Mouse (Mus musculus): ENCODE results near the gene Cdca3. TPM values are rescaled to one million over a fixed set of nuclear protein-coding genes. Genes with fewer than 3 reads are reported as not detected.

The Cdca3 gene
- polyA plus RNA-seq, 1 experiment from 2014 or later = 250 TPM

DNA sequence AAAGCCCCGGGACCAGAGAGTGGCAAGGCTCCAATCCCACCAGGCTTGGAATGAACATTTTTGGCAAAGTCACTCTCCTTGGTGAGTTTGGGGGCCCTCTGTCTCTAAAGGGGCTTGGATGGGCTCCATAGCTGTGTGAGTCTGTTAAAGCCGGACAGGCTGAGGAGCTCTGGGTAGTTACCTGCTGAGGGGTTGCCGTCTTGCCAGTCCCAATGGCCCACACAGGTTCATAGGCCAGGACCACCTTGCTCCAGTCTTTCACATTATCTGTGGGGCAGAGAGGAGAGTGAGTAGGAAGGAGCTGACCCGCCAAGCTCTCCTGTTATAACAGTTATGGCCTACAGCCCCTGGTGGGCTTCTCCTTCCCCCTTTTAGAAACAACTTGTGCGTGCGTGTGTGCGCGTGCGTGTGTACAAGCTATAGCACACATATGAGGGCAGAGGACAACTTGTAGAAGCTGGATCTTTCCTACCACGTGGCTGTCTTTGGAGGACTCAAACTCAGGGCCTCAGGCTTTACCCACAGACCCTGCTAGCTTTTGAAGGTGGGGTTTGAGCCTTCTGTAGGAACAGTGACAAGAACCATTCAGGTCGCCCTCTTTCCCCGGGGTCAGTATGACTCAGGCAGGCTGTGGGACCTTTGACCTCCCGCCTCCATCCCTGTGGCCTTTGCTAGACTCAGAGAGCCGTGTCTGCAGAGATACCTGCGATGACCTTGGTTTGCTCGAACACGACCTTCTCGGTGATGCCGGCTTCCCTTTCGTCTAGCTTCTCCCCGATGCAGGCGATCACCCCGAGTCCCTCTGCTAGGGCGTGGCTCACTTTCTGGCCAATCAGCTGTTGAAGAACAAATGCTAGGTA is 17.4 kb upstream of the Cdca3 start:
- WGBS = 86% methylated on average over 24 of the region's 24 CpGs
- H3K36me3 ChIP-seq = peaks cover 55% of the 10 kb centered on the region
- DNase-seq (ENCODE audit: low spot score) = no peak
- H3K27ac ChIP-seq = peak overlapping the region; percentile 95; the same call in 1 of the 2 replicates
- H3K4me1 ChIP-seq = peaks cover 56% of the 10 kb centered on the region
- H3K27me3 ChIP-seq (ENCODE audit: low read depth, poor library complexity, severe bottlenecking) = no peaks in the 10 kb centered on the region
- no peaks in the 10 kb centered on the region for H3K9me3 ChIP-seq (replicated peaks)
- H3K4me3 ChIP-seq = peak overlapping the region; percentile 69

GRCm38 (mm10) chr6:124812848-124813247 is 16.5 kb upstream of the Cdca3 start:
- H3K4me3 ChIP-seq = peak overlapping the region; percentile 69
- peaks cover 56% of the 10 kb centered on the region for H3K4me1 ChIP-seq
- H3K36me3 ChIP-seq = peaks cover 64% of the 10 kb centered on the region
- H3K27me3 ChIP-seq (ENCODE audit: low read depth, poor library complexity, severe bottlenecking) = no peaks in the 10 kb centered on the region
- no peaks in the 10 kb centered on the region for H3K9me3 ChIP-seq (replicated peaks)
- DNase-seq (ENCODE audit: low spot score) = no peak
- H3K27ac ChIP-seq = peak overlapping the region; percentile 95
- WGBS = 25% methylated on average over 9 of the region's 9 CpGs

GRCm38 (mm10) chr6:124813496-124813895 is 15.9 kb upstream of the Cdca3 start:
- peak; percentile 80 for DNase-seq (ENCODE audit: low spot score)
- under 1% methylated on average over 18 of the region's 18 CpGs for WGBS
- H3K27me3 ChIP-seq (ENCODE audit: low read depth, poor library complexity, severe bottlenecking) = no peaks in the 10 kb centered on the region
- no peaks in the 10 kb centered on the region for H3K9me3 ChIP-seq (replicated peaks)
- H3K36me3 ChIP-seq = peaks cover 71% of the 10 kb centered on the region
- H3K4me1 ChIP-seq = peaks cover 50% of the 10 kb centered on the region
- peak overlapping the region; percentile 69 for H3K4me3 ChIP-seq
- peak overlapping the region; percentile 95 for H3K27ac ChIP-seq

DNA sequence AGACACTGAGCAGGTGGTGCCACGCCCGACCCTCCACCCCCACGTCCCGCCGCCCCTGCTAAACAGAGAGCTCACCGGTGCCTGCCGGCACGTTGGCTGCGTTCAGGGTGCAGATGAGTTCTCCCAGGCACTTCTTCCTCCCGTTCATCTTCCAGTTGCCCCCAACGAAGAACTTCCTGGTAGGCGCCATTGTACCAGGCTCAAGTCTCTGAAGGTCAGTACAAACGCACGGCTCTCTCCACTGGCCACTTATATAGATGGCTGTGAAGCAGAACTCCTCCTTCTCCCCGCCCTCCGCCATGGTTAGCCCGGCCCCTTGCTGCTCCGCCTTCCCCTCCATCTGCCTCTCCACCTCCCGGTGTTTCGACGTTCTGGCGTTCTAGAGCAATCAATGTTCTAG is 15.4 kb upstream of the Cdca3 start, which contains the start of gene Tpi1:
Gene Tpi1 (minus strand): TSS at position 364 of the 400 bp plus-strand sequence.
- H3K4me1 ChIP-seq = peaks cover 46% of the 10 kb centered on the region
- DNase-seq (ENCODE audit: low spot score) = peak; percentile 87
- under 1% methylated on average over 22 of the region's 22 CpGs for WGBS
- no peaks in the 10 kb centered on the region for H3K27me3 ChIP-seq (ENCODE audit: low read depth, poor library complexity, severe bottlenecking)
- peak within 1 kb of the TSS; percentile 69 for H3K4me3 ChIP-seq
- peaks cover 75% of the 10 kb centered on the region for H3K36me3 ChIP-seq
- H3K9me3 ChIP-seq (replicated peaks) = no peaks in the 10 kb centered on the region
- peak within 1 kb of the TSS; percentile 95 for H3K27ac ChIP-seq

- Histone ChIP-seq H3K27ac (peak overlapping the region; percentile 95), H3K4me3 (peak overlapping the region; percentile 69), H3K27me3 (ENCODE audit: low read depth, poor library complexity, severe bottlenecking) (no peaks in the 10 kb centered on the region), H3K9me3 (replicated peaks) (no peaks in the 10 kb centered on the region), H3K4me1 (peaks cover 41% of the 10 kb centered on the region), H3K36me3 (peaks cover 80% of the 10 kb centered on the region)
- DNase-seq (ENCODE audit: low spot score) = peak; percentile 50
- WGBS = 36% methylated on average over 8 of the region's 8 CpGs
Measured at GRCm38 (mm10) chr6:124814448-124814847, 14.9 kb upstream of the Cdca3 start.

DNA sequence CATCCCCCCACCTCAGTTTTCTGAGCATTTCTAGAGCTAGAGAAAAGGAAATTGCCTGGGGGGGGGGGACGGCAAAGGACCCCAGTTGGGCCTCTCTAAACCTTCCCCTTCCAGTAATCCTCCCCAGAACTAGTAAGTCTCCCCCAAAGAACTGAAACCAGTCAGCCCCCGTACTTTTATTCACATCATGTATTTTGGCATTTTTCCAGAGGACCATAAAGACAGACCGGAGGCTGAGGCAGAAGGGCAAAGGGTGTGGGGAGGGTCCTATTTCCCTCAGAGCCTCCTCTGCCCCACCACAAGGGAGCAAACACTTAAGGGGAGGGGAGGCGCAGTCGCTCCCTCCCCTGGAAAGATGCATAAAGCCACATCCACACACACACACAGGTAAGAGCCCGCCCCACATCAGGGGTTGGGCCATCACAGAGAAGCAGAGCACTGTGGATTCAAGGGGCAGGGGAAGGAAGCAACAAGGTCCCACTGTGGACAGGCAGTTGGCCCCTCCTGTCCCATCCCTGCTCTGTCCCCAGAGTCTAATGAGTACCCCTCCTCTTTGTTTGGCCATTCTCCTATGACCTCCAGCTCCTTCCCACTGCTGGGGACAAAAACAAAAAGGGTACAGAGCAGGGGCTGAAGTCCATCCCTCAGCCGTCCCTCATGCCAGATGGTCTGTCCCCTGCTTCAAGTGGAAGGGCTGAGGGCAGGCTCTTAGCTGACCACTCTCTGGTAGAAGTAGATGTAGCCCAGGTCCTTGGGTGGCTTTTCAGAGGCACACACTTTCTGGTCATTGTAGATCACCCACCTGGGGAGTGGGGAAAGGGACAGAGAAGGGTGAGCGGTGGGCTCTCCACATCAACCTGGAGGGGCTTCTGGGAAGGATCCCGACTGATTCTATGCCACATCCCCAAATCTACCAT is 14.2 kb upstream of the Cdca3 start:
- peaks cover 83% of the 10 kb centered on the region for H3K36me3 ChIP-seq
- DNase-seq (ENCODE audit: low spot score) = no peak
- H3K27ac ChIP-seq = peak overlapping the region; percentile 95
- H3K27me3 ChIP-seq (ENCODE audit: low read depth, poor library complexity, severe bottlenecking) = no peaks in the 10 kb centered on the region
- peaks cover 34% of the 10 kb centered on the region for H3K4me1 ChIP-seq
- WGBS = 85% methylated on average over 9 of the region's 9 CpGs
- no peaks in the 10 kb centered on the region for H3K9me3 ChIP-seq (replicated peaks)
- H3K4me3 ChIP-seq = peak overlapping the region; percentile 69; the same call in 1 of the 2 replicates

GRCm38 (mm10) chr6:124816611-124817010 is 12.7 kb upstream of the Cdca3 start:
- peaks cover 83% of the 10 kb centered on the region for H3K36me3 ChIP-seq

DNA sequence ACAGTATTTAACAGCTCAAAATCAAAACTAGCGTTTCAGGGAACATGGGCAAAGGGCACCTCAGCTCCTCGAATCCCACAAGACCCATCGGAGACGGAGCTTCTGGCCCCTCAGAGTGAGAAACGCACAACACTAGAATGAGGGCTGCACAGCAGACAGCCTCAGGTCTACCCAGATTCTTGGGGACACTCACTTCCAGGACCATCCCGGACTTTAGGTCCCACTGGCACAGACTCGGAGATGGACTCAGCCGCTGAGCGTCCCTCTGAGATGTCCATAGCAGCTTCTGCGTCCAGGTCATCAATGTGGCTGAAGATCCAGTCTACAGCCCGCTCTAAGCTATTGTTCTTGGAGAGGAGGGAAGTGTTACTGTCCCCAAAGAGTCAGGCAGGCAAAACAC is 12.2 kb upstream of the Cdca3 start:
- Histone ChIP-seq H3K4me3 (no peak overlapping the region), H3K27me3 (ENCODE audit: low read depth, poor library complexity, severe bottlenecking) (no peaks in the 10 kb centered on the region), H3K36me3 (peaks cover 83% of the 10 kb centered on the region), H3K4me1 (peaks cover 26% of the 10 kb centered on the region), H3K27ac (no peak overlapping the region), H3K9me3 (replicated peaks) (no peaks in the 10 kb centered on the region)
- 95% methylated on average over 11 of the region's 11 CpGs for WGBS
- no peak for DNase-seq (ENCODE audit: low spot score)

More at GRCm38 (mm10) chr6:124816611-124817010, 12.7 kb upstream of the Cdca3 start:
- H3K27ac ChIP-seq = no peak overlapping the region
- H3K9me3 ChIP-seq (replicated peaks) = no peaks in the 10 kb centered on the region
- no peak for DNase-seq (ENCODE audit: low spot score)
- WGBS = 92% methylated on average over 4 of the region's 4 CpGs
- H3K27me3 ChIP-seq (ENCODE audit: low read depth, poor library complexity, severe bottlenecking) = no peaks in the 10 kb centered on the region
- peaks cover 31% of the 10 kb centered on the region for H3K4me1 ChIP-seq
- H3K4me3 ChIP-seq = no peak overlapping the region

DNA sequence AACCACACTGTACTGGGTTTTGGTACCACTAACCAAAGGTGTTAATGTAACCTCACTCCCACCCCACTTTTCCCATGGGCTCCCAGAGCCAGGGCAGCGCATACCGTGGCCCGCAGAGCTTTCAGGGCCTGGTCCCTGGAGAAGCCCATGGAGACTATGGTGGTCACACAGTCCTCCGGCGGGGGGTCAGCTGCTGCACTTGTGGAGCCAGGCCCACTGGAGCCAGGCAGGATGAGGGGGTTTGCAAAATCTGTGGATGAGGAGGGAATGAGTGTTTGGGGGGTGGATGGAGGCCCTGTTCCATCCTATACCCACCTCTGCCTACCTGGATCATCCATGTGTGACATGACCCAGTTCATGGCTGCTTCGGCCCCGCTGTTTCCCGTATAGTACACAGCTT is 11.8 kb upstream of the Cdca3 start:
- DNase-seq (ENCODE audit: low spot score) = no peak
- peaks cover 83% of the 10 kb centered on the region for H3K36me3 ChIP-seq
- no peaks in the 10 kb centered on the region for H3K9me3 ChIP-seq (replicated peaks)
- no peaks in the 10 kb centered on the region for H3K27me3 ChIP-seq (ENCODE audit: low read depth, poor library complexity, severe bottlenecking)
- H3K4me3 ChIP-seq = no peak overlapping the region
- no peak overlapping the region for H3K27ac ChIP-seq
- 98% methylated on average over 8 of the region's 8 CpGs for WGBS
- peaks cover 22% of the 10 kb centered on the region for H3K4me1 ChIP-seq

GRCm38 (mm10) chr6:124817971-124818370 is 11.4 kb upstream of the Cdca3 start:
- WGBS = 89% methylated on average over 8 of the region's 8 CpGs
- H3K4me3 ChIP-seq = no peak overlapping the region
- H3K27me3 ChIP-seq (ENCODE audit: low read depth, poor library complexity, severe bottlenecking) = no peaks in the 10 kb centered on the region
- H3K36me3 ChIP-seq = peaks cover 84% of the 10 kb centered on the region
- H3K27ac ChIP-seq = no peak overlapping the region
- no peak for DNase-seq (ENCODE audit: low spot score)
- no peaks in the 10 kb centered on the region for H3K9me3 ChIP-seq (replicated peaks)
- H3K4me1 ChIP-seq = peaks cover 18% of the 10 kb centered on the region

GRCm38 (mm10) chr6:124820891-124821290 is 8.5 kb upstream of the Cdca3 start:
- Histone ChIP-seq H3K9me3 (replicated peaks) (no peaks in the 10 kb centered on the region), H3K27me3 (ENCODE audit: low read depth, poor library complexity, severe bottlenecking) (no peaks in the 10 kb centered on the region), H3K27ac (no peak overlapping the region), H3K36me3 (peaks cover 100% of the 10 kb centered on the region), H3K4me3 (no peak overlapping the region), H3K4me1 (no peaks in the 10 kb centered on the region)
- WGBS = 94% methylated on average over 5 of the region's 5 CpGs
- no peak for DNase-seq (ENCODE audit: low spot score)

- H3K4me3 ChIP-seq = no peak overlapping the region
- no peaks in the 10 kb centered on the region for H3K27me3 ChIP-seq (ENCODE audit: low read depth, poor library complexity, severe bottlenecking)
- no peak overlapping the region for H3K27ac ChIP-seq
- no peak for DNase-seq (ENCODE audit: low spot score)
- H3K4me1 ChIP-seq = no peaks in the 10 kb centered on the region
- peaks cover 99% of the 10 kb centered on the region for H3K36me3 ChIP-seq
- no peaks in the 10 kb centered on the region for H3K9me3 ChIP-seq (replicated peaks)
- WGBS = 98% methylated on average over 4 of the region's 4 CpGs
Measured at GRCm38 (mm10) chr6:124822049-124822448, 7.3 kb upstream of the Cdca3 start.

Data from limb, embryonic 10.5 days (tissue).